Mouse (Mus musculus): ENCODE measurements around the gene Tprg. TPM values are rescaled to one million over a fixed set of nuclear protein-coding genes. Genes with fewer than 3 reads are reported as not detected.
A peak's percentile ranks its signal among the peaks of the same experiment; 100 is the strongest.

Tprg gene
- polyA plus RNA-seq, 1 experiment from 2014 or later: not detected

GRCm38 (mm10) chr16:25465435-25466139, 179.0 kb downstream of the Tprg start:
- Histone ChIP-seq H3K4me3 (ENCODE audit: low read length) (no peak overlapping the region), H3K27ac (ENCODE audit: low read length) (no peak overlapping the region), H3K4me1 (ENCODE audit: insufficient read depth, low read length) (no peaks in the 10 kb centered on the region), H3K4me2 (replicated peaks; ENCODE audit: low read depth, low read length) (no peak overlapping the region), H3K27me3 (ENCODE audit: insufficient read depth, low read length) (no peaks in the 10 kb centered on the region), H3K9ac (replicated peaks; ENCODE audit: low read length) (no peak overlapping the region), H3K9me3 (ENCODE audit: low read length) (no peaks in the 10 kb centered on the region), H3K36me3 (ENCODE audit: insufficient read depth, low read length) (no peaks in the 10 kb centered on the region)
- 0 out of 2 replicates have a peak, but pooled peaks have one; percentile 27 for ATAC-seq (ENCODE audit: low FRiP score, low TSS enrichment)
- 51% methylated on average over 13 of the region's 13 CpGs for WGBS

DNA sequence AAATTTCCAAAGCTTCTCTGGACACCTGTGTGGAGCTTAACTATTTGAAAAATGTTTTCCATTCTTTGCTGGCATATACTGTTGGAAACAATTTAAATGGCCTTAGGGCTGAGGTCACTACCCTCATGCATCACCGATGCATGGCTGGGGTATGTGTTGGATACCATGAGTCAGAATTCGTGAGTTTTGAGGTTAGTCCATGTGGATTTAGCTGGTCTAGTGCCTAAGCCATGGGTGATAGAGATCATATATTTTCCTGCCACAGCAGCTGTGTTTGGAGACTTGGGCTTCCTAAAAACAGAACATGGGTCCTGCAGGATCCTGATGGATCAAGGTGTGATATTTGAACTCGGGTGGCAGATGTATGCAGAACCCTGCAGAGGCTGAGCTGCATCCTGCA, 181.4 kb downstream of the Tprg start:
- no peak for ATAC-seq (ENCODE audit: low FRiP score, low TSS enrichment)

DNA sequence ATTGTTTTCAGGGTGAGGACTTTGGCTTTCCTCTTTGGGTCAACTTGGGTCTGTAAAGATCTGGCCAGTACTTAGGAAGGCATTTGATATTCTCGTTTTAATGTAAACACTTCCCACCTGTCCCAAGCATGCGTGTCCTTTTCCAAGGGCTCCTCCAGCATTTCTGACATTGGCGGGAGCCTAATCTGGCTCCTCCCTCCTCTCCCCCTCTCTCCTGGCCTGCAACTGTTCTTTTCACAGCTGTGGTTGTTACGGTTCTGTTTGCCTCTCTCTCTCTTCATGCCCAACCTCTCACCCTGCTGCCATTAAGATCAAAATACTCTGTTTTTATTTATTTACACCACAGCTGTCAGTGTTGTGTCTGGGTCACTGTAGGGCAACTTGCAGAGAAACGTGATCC, 182.0 kb downstream of the Tprg start:
- Histone ChIP-seq H3K9me3 (ENCODE audit: low read length) (no peaks in the 10 kb centered on the region), H3K4me3 (ENCODE audit: low read length) (no peak overlapping the region), H3K36me3 (ENCODE audit: insufficient read depth, low read length) (no peaks in the 10 kb centered on the region), H3K27ac (ENCODE audit: low read length) (no peak overlapping the region), H3K4me2 (replicated peaks; ENCODE audit: low read depth, low read length) (no peak overlapping the region), H3K4me1 (ENCODE audit: insufficient read depth, low read length) (no peaks in the 10 kb centered on the region), H3K27me3 (ENCODE audit: insufficient read depth, low read length) (no peaks in the 10 kb centered on the region), H3K9ac (replicated peaks; ENCODE audit: low read length) (no peak overlapping the region)
- no peak for ATAC-seq (ENCODE audit: low FRiP score, low TSS enrichment)
- 26% methylated on average over 5 of the region's 5 CpGs for WGBS

More for the DNA sequence above, 181.4 kb downstream of the Tprg start:
- Histone ChIP-seq H3K27me3 (ENCODE audit: insufficient read depth, low read length) (no peaks in the 10 kb centered on the region), H3K36me3 (ENCODE audit: insufficient read depth, low read length) (no peaks in the 10 kb centered on the region), H3K4me2 (replicated peaks; ENCODE audit: low read depth, low read length) (no peak overlapping the region), H3K4me1 (ENCODE audit: insufficient read depth, low read length) (no peaks in the 10 kb centered on the region), H3K9ac (replicated peaks; ENCODE audit: low read length) (no peak overlapping the region), H3K27ac (ENCODE audit: low read length) (no peak overlapping the region), H3K4me3 (ENCODE audit: low read length) (no peak overlapping the region), H3K9me3 (ENCODE audit: low read length) (no peaks in the 10 kb centered on the region)
- 86% methylated on average over 3 of the region's 3 CpGs for WGBS
